Comparison of ENCODE assay signal across 8 mouse cellular contexts in genomic region chr12:116619868-116620267, GRCm38 (mm10).
DNase-seq lines count a peak whose midpoint lies in the region; ATAC-seq lines count a peak whose summit lies in the region.

No protein-coding gene starts in this region.

- DNase-seq in layer of hippocampus, adult 11-12 months (ENCODE audit: low spot score): peak; percentile 77
- DNase-seq in layer of hippocampus, adult 9-10 months (ENCODE audit: low spot score): no peak
- DNase-seq in cerebellum, adult 9-10 months: peak; percentile 83
- peak; percentile 44 to 80 for DNase-seq in frontal cortex, postnatal 14 days (ENCODE audit: low spot score in 2 of 2)
- DNase-seq in induced T-regulatory cell, adult 2 months (ENCODE audit: low read depth): peak; percentile 73
- DNase-seq in left cerebral cortex, postnatal 25 days (ENCODE audit: low spot score in 2 of 2): peak; percentile 80 to 87
- DNase-seq in spleen, postnatal 10 days (ENCODE audit: low spot score in 2 of 2): peak; percentile 28 to 75

- intact Hi-C loops in left cerebral cortex, postnatal 25 days (cut with DNase I): loop anchor here (2.0 to 10.0 kb wide), 4 partner anchors 68 to 385 kb away; partner anchors contain the start of gene Esyt2

- no peak overlapping the region for H3K4me2 ChIP-seq in midbrain, embryonic 13.5 days (replicated peaks)

- no peaks in the 10 kb centered on the region for H3K4me1 ChIP-seq in midbrain, embryonic 13.5 days (replicated peaks)

- ATAC-seq in midbrain, embryonic 13.5 days: peak; percentile 80

- H3K36me3 ChIP-seq in midbrain, embryonic 13.5 days: no peaks in the 10 kb centered on the region

- no peak overlapping the region for H3K9ac ChIP-seq in midbrain, embryonic 13.5 days (replicated peaks)

- H3K27me3 ChIP-seq in midbrain, embryonic 13.5 days: 0 out of 2 replicates have a peak, but pooled peaks cover 2% of the 10 kb centered on the region

- H3K27ac ChIP-seq in midbrain, embryonic 13.5 days: no peak overlapping the region

- H3K9me3 ChIP-seq in midbrain, embryonic 13.5 days: no peaks in the 10 kb centered on the region

- 43% methylated on average over 5 of the region's 5 CpGs for WGBS in midbrain, embryonic 13.5 days

- H3K4me3 ChIP-seq in midbrain, embryonic 13.5 days (replicated peaks): no peak overlapping the region
